Mouse (Mus musculus) kidney, adult 2 months (tissue): ENCODE data around the gene Hist1h4b.

Experiments used
- CTCF ChIP-seq: fragments of 200-500 bp; conservative IDR thresholded peaks from 2 replicates; pipeline ENCODE4 v1.5.1; 2011; ENCODE audit warnings: low read depth, mild to moderate bottlenecking, control low read depth, low read length, moderate library complexity, mixed read lengths; ENCODE audit not compliant: insufficient read depth, insufficient read length
- POLR2A ChIP-seq: fragments of 200-500 bp; IDR thresholded peaks from one replicate; pipeline ENCODE4 v1.6.1; 2011; ENCODE audit warnings: low read depth, low read length, control low read depth

DNA sequence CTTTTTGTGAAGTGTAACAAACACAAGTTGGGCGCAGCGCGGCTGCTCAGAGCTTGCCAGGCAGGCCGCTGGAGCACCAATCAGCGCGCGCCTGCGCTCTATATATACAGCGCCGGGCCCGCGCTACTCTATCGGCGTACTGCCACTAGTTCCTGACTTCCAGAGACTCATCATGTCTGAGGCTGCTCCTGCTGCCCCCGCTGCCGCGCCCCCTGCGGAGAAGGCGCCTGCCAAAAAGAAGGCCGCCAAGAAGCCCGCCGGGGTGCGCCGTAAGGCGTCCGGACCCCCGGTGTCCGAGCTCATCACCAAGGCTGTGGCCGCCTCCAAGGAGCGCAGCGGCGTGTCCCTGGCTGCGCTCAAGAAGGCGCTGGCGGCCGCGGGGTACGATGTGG lies 18.1 kb upstream of the Hist1h4b start, which contains the start of gene Hist1h1c:
- TF ChIP-seq CTCF = no peak
- peak; percentile 91 for TF ChIP-seq POLR2A
